Comparison of ENCODE assay signal across 26 mouse cellular contexts in genomic region chr7:81605489-81605888, GRCm38 (mm10). TPM values are rescaled to one million over a fixed set of nuclear protein-coding genes. Genes with fewer than 3 reads are reported as not detected.
DNase-seq lines count a peak whose midpoint lies in the region; ATAC-seq lines count a peak whose summit lies in the region.
"Had no signal": no experiment of that assay in that cellular context is flagged by ENCODE, and none has a peak within 500 bp of the region (broad histone marks: within the 10 kb centered on the region; RNA-seq: fewer than 3 reads in every experiment).

No protein-coding gene starts in this region.

- DNase-seq in heart, postnatal 14 days: no peak
- DNase-seq in Muller cell, postnatal 12 days (ENCODE audit: inconsistent ontology term): peak; percentile 17
- DNase-seq in liver, embryonic 11.5 days (ENCODE audit: low spot score): peak; percentile 54
- no peak for DNase-seq in adrenal gland, postnatal 25 days
- no peak for DNase-seq in gastrocnemius, adult 18-20 months (ENCODE audit: low spot score)
- DNase-seq: adrenal gland, adult 8-10 months; cerebellum, adult 2 months; cerebellum, postnatal 36 days; gastrocnemius, postnatal 14 days; heart, postnatal 36 days; kidney, postnatal 36 days; layer of hippocampus, adult 9-11 months; right cerebral cortex, postnatal 14 days had no signal

- peaks cover 3% of the 10 kb centered on the region; the same call in 1 of the 2 replicates for H3K36me3 ChIP-seq in heart, embryonic 11.5 days (ENCODE audit: control insufficient read depth, insufficient read depth, low read length)
- H3K36me3 ChIP-seq in liver, embryonic 11.5 days (ENCODE audit: control insufficient read depth, insufficient read depth, low read length): no peaks in the 10 kb centered on the region
- H3K36me3 ChIP-seq: embryonic facial prominence, embryonic 15.5 days; hindbrain, embryonic 15.5 days; intestine, embryonic 15.5 days; lung, embryonic 15.5 days; midbrain, embryonic 15.5 days had no signal

- no peak overlapping the region for H3K4me3 ChIP-seq in heart, embryonic 11.5 days (ENCODE audit: low read depth, low read length)
- no peak overlapping the region for H3K4me3 ChIP-seq in liver, embryonic 11.5 days (ENCODE audit: low read depth, low read length)
- H3K4me3 ChIP-seq: embryonic facial prominence, embryonic 15.5 days; forebrain, embryonic 13.5 days; hindbrain, embryonic 15.5 days; intestine, embryonic 15.5 days; limb, embryonic 12.5 days; lung, embryonic 15.5 days; midbrain, embryonic 15.5 days; myocyte had no signal

- no peak overlapping the region for H3K27ac ChIP-seq in heart, embryonic 11.5 days (ENCODE audit: low read depth, low read length)
- peak overlapping the region; percentile 33 for H3K27ac ChIP-seq in liver, embryonic 11.5 days (ENCODE audit: low read depth, low read length)
- H3K27ac ChIP-seq: embryonic facial prominence, embryonic 15.5 days; forebrain, embryonic 13.5 days; hindbrain, embryonic 15.5 days; intestine, embryonic 15.5 days; limb, embryonic 12.5 days; lung, embryonic 15.5 days; macrophage; midbrain, embryonic 15.5 days had no signal

- intact Hi-C loops in heart, postnatal 14 days (cut with DNase I): loop anchor here (10.0 kb wide), 1 partner anchor 139 kb away; no protein-coding TSS in a partner anchor

- H3K9me3 ChIP-seq in heart, embryonic 11.5 days (replicated peaks; ENCODE audit: control insufficient read depth, low read length): no peaks in the 10 kb centered on the region
- H3K9me3 ChIP-seq in liver, embryonic 11.5 days (ENCODE audit: control insufficient read depth, low read length): no peaks in the 10 kb centered on the region
- H3K9me3 ChIP-seq: embryonic facial prominence, embryonic 15.5 days; forebrain, embryonic 13.5 days; hindbrain, embryonic 15.5 days; intestine, embryonic 15.5 days; limb, embryonic 12.5 days; lung, embryonic 15.5 days; midbrain, embryonic 15.5 days had no signal

- no peak overlapping the region for H3K9ac ChIP-seq in heart, embryonic 11.5 days (ENCODE audit: low read depth, low read length)
- no peak overlapping the region; the same call in 1 of the 2 replicates for H3K9ac ChIP-seq in liver, embryonic 11.5 days (ENCODE audit: low read depth, low read length)
- H3K9ac ChIP-seq: embryonic facial prominence, embryonic 15.5 days; forebrain, embryonic 13.5 days; hindbrain, embryonic 15.5 days; intestine, embryonic 15.5 days; limb, embryonic 12.5 days; lung, embryonic 15.5 days; midbrain, embryonic 15.5 days had no signal

- ATAC-seq in heart, embryonic 11.5 days (replicated peaks; ENCODE audit: insufficient number of reproducible peaks, low FRiP score, low TSS enrichment): peak; percentile 59; the same call in 1 of the 2 replicates
- peak; percentile 96 for ATAC-seq in liver, embryonic 11.5 days (replicated peaks; ENCODE audit: low FRiP score)
- ATAC-seq in megakaryocyte progenitor cell, adult 5-6 weeks (replicated peaks; ENCODE audit: poor library complexity): peak; percentile 85
- ATAC-seq: forebrain, embryonic 13.5 days; intestine, embryonic 15.5 days; midbrain, embryonic 15.5 days had no signal

- no peaks in the 10 kb centered on the region for H3K27me3 ChIP-seq in heart, embryonic 11.5 days (ENCODE audit: control insufficient read depth, insufficient read depth, low read length)
- no peaks in the 10 kb centered on the region for H3K27me3 ChIP-seq in liver, embryonic 11.5 days (replicated peaks; ENCODE audit: control insufficient read depth, insufficient read depth, low read length)
- H3K27me3 ChIP-seq: CH12.LX; embryonic facial prominence, embryonic 15.5 days; forebrain, embryonic 13.5 days; hindbrain, embryonic 15.5 days; intestine, embryonic 15.5 days; limb, embryonic 12.5 days; lung, embryonic 15.5 days; midbrain, embryonic 15.5 days had no signal

- H3K4me1 ChIP-seq in heart, embryonic 11.5 days (ENCODE audit: control insufficient read depth, insufficient read depth, low read length): peaks cover 8% of the 10 kb centered on the region; the same call in 1 of the 2 replicates
- peaks cover 12% of the 10 kb centered on the region for H3K4me1 ChIP-seq in liver, embryonic 11.5 days (replicated peaks; ENCODE audit: control insufficient read depth, insufficient read depth, low read length)
- H3K4me1 ChIP-seq: embryonic facial prominence, embryonic 15.5 days; forebrain, embryonic 13.5 days; hindbrain, embryonic 15.5 days; intestine, embryonic 15.5 days; limb, embryonic 12.5 days; lung, embryonic 15.5 days; midbrain, embryonic 15.5 days had no signal

- no peak overlapping the region for H3K4me2 ChIP-seq in heart, embryonic 11.5 days
- no peak overlapping the region for H3K4me2 ChIP-seq in liver, embryonic 11.5 days
- H3K4me2 ChIP-seq: embryonic facial prominence, embryonic 15.5 days; forebrain, embryonic 13.5 days; hindbrain, embryonic 15.5 days; intestine, embryonic 15.5 days; limb, embryonic 12.5 days; lung, embryonic 15.5 days; midbrain, embryonic 15.5 days had no signal

- WGBS in heart, embryonic 11.5 days (ENCODE audit: insufficient replicate concordance): 29% methylated on average over 4 of the region's 4 CpGs
- WGBS in liver, embryonic 11.5 days: 29% methylated on average over 4 of the region's 4 CpGs

RNA-seq across cellular contexts. Expression of gene Whamm, which starts 34.4 kb away (rescaled TPM):
- polyA plus RNA-seq in heart, embryonic 11.5 days (2014; fragmentation: Nextera tagmentation; extraction: Ambion mirVana): 5.9 and 6.2 TPM in 2 replicates
- total RNA-seq in heart, postnatal 14 days (2021): 1 to 10 TPM; 8.6 to 9.1 TPM
- 10.5 and 11.6 TPM in 2 replicates for polyA plus RNA-seq in liver, embryonic 11.5 days (2014; fragmentation: Nextera tagmentation; extraction: Ambion mirVana)
- 12.3 and 13.4 TPM in 2 replicates for total RNA-seq in megakaryocyte progenitor cell, adult 5-6 weeks (2015)
- total RNA-seq in megakaryocyte progenitor cell, adult 5-6 weeks (2017): 17.5 and 18.6 TPM in 2 replicates
- total RNA-seq in adrenal gland, postnatal 25 days (2021): 21.4 and 25.0 TPM in 2 replicates
- total RNA-seq in gastrocnemius, adult 18-20 months (2021): 1 to 10 TPM; 7.9 to 8.8 TPM

RNA-seq across cellular contexts. Expression of gene Fsd2, which starts 38.7 kb away (rescaled TPM):
- polyA plus RNA-seq in heart, embryonic 11.5 days (2014; fragmentation: Nextera tagmentation; extraction: Ambion mirVana): 50.9 and 62.4 TPM in 2 replicates
- total RNA-seq in heart, postnatal 14 days (2021): 100 to 1,000 TPM; 241 to 254 TPM
- polyA plus RNA-seq in liver, embryonic 11.5 days (2014; fragmentation: Nextera tagmentation; extraction: Ambion mirVana): 0.19 and 0.21 TPM in 2 replicates
- total RNA-seq in megakaryocyte progenitor cell, adult 5-6 weeks (2015): 0.17 TPM in 1 of 2 replicates, not detected in the other
- total RNA-seq in megakaryocyte progenitor cell, adult 5-6 weeks (2017): 0.04 and 0.27 TPM in 2 replicates
- 0.29 and 0.85 TPM in 2 replicates for total RNA-seq in adrenal gland, postnatal 25 days (2021)
- total RNA-seq in gastrocnemius, adult 18-20 months (2021): 100 to 1,000 TPM; 325 to 384 TPM
- polyA plus RNA-seq: kidney, embryonic 14.5 days had no signal

Comparison
In these comparisons a context has a peak if more than half of its experiments do, and no peak if none do; other contexts are left out.
1. DNase-seq: peak in Muller cell, postnatal 12 days (single experiment) and liver, embryonic 11.5 days (single experiment); none in heart, postnatal 14 days (0 of 2), adrenal gland, postnatal 25 days (single experiment) and gastrocnemius, adult 18-20 months (single experiment).
2. RNA of gene Fsd2, which starts 38.7 kb away (total RNA-seq): 325 to 384 TPM in gastrocnemius, adult 18-20 months and 241 to 254 TPM in heart, postnatal 14 days; 0.29 to 0.85 TPM in adrenal gland, postnatal 25 days and 0.04 to 0.27 TPM in megakaryocyte progenitor cell, adult 5-6 weeks; every median in the first group is over 100 times any median in the second.
3. Peak in every context shown above with its lines, with median percentiles within 50 percentile points of each other: ATAC-seq.